25 mouse cellular contexts compared by ENCODE assay signal in genomic region chr10:85176640-85177039, GRCm38 (mm10).
"Had no signal": no experiment of that assay in that cellular context is flagged by ENCODE, and none has a peak within 500 bp of the region (broad histone marks: within the 10 kb centered on the region; RNA-seq: fewer than 3 reads in every experiment).

No protein-coding gene starts in this region.

- H3K4me3 ChIP-seq: heart, embryonic 13.5 days; heart, embryonic 15.5 days; hindbrain, embryonic 10.5 days; hindbrain, embryonic 12.5 days; intestine, embryonic 15.5 days; layer of hippocampus, adult 2 months; left cerebral cortex, adult 2 months; limb, embryonic 10.5 days; limb, embryonic 12.5 days; liver, embryonic 12.5 days had no signal

- H3K27ac ChIP-seq: heart, embryonic 13.5 days; heart, embryonic 15.5 days; hindbrain, embryonic 10.5 days; hindbrain, embryonic 12.5 days; hindbrain, embryonic 14.5 days; intestine, embryonic 15.5 days; layer of hippocampus, adult 2 months; left cerebral cortex, adult 2 months; limb, embryonic 10.5 days; limb, embryonic 12.5 days; liver, embryonic 12.5 days; liver, embryonic 14.5 days had no signal

- ATAC-seq: hindbrain, embryonic 16.5 days; inflammation-experienced regulatory T-cells, adult 6 months; intestine, embryonic 15.5 days; liver, embryonic 12.5 days had no signal

- H3K27me3 ChIP-seq: heart, embryonic 13.5 days; heart, embryonic 15.5 days; hindbrain, embryonic 12.5 days; intestine, embryonic 15.5 days; limb, embryonic 12.5 days; liver, embryonic 12.5 days had no signal

- H3K4me2 ChIP-seq: heart, embryonic 11.5 days; heart, embryonic 13.5 days; heart, embryonic 15.5 days; hindbrain, embryonic 12.5 days; hindbrain, embryonic 14.5 days; intestine, embryonic 15.5 days; limb, embryonic 12.5 days; liver, embryonic 12.5 days had no signal

- H3K4me1 ChIP-seq: heart, embryonic 13.5 days; heart, embryonic 15.5 days; hindbrain, embryonic 10.5 days; hindbrain, embryonic 12.5 days; limb, embryonic 12.5 days; liver, embryonic 12.5 days had no signal

- H3K9me3 ChIP-seq: heart, embryonic 13.5 days; heart, embryonic 15.5 days; hindbrain, embryonic 10.5 days; hindbrain, embryonic 12.5 days; intestine, embryonic 15.5 days; limb, embryonic 10.5 days; limb, embryonic 12.5 days; liver, embryonic 12.5 days had no signal

- DNase-seq: gastrocnemius, postnatal 14 days; gastrocnemius, postnatal 36 days; heart, adult 18-20 months; heart, postnatal 4 days; kidney, adult 18-20 months; kidney, adult 8-10 months; kidney, postnatal 10 days; kidney, postnatal 25 days; kidney, postnatal 4 days; liver had no signal

- H3K36me3 ChIP-seq: heart, embryonic 13.5 days; heart, embryonic 15.5 days; hindbrain, embryonic 10.5 days; hindbrain, embryonic 12.5 days; intestine, embryonic 15.5 days; limb, embryonic 10.5 days; limb, embryonic 12.5 days; liver, embryonic 12.5 days had no signal

- H3K9ac ChIP-seq: heart, embryonic 13.5 days; heart, embryonic 15.5 days; hindbrain, embryonic 12.5 days; hindbrain, embryonic 14.5 days; intestine, embryonic 15.5 days; limb, embryonic 12.5 days; liver, embryonic 12.5 days; liver, embryonic 14.5 days had no signal
